ENCODE assay signal across 9 mouse cellular contexts in genomic region chr5:4834819-4835480, GRCm38 (mm10).
DNase-seq lines count a peak whose midpoint lies in the region; ATAC-seq lines count a peak whose summit lies in the region.
"Had no signal": no experiment of that assay in that cellular context is flagged by ENCODE, and none has a peak within 500 bp of the region (broad histone marks: within the 10 kb centered on the region; RNA-seq: fewer than 3 reads in every experiment).

No protein-coding gene starts in this region.

- no peak overlapping the region for H3K4me3 ChIP-seq in heart, embryonic 10.5 days
- no peak overlapping the region for H3K4me3 ChIP-seq in neural tube, embryonic 12.5 days

- H3K4me1 ChIP-seq in heart, embryonic 10.5 days, result peaks cover 18% of the 10 kb centered on the region
- H3K4me1 ChIP-seq in neural tube, embryonic 12.5 days, result peaks cover 16% of the 10 kb centered on the region

- no peak for DNase-seq in frontal cortex, postnatal 14 days (ENCODE audit: low spot score in 2 of 2)
- DNase-seq in heart, embryonic 10.5 days (ENCODE audit: low spot score), result peak; percentile 79
- DNase-seq in kidney, postnatal 4 days, result peak; percentile 38 to 63
- DNase-seq in cerebellum, postnatal 4 days (ENCODE audit: low spot score in 2 of 2), result no peak
- no peak for DNase-seq in gastrocnemius, postnatal 4 days (ENCODE audit: low spot score in 2 of 2)
- no peak for DNase-seq in adrenal gland, adult 18-20 months (ENCODE audit: low spot score in 2 of 2)
- DNase-seq: adrenal gland, adult 8-10 months had no signal

- H3K9ac ChIP-seq in neural tube, embryonic 12.5 days, result no peak overlapping the region

- ATAC-seq in frontal cortex, adult (ENCODE audit: low TSS enrichment), result 0 out of 2 replicates have a peak, but pooled peaks have one; percentile 13
- ATAC-seq in neural tube, embryonic 12.5 days (ENCODE audit: low FRiP score, low read depth), result peak; percentile 87

- WGBS in heart, embryonic 10.5 days, result 41% methylated on average over 13 of the region's 13 CpGs
- WGBS in neural tube, embryonic 12.5 days, result 7% methylated on average over 13 of the region's 13 CpGs

- no peaks in the 10 kb centered on the region for H3K36me3 ChIP-seq in heart, embryonic 10.5 days
- no peaks in the 10 kb centered on the region for H3K36me3 ChIP-seq in neural tube, embryonic 12.5 days

- H3K4me2 ChIP-seq in neural tube, embryonic 12.5 days (replicated peaks), result no peak overlapping the region

- no peaks in the 10 kb centered on the region for H3K27me3 ChIP-seq in heart, embryonic 10.5 days (ENCODE audit: insufficient read depth, poor library complexity, severe bottlenecking)
- peaks cover 48% of the 10 kb centered on the region for H3K27me3 ChIP-seq in neural tube, embryonic 12.5 days (replicated peaks)

- no peaks in the 10 kb centered on the region for H3K9me3 ChIP-seq in heart, embryonic 10.5 days
- H3K9me3 ChIP-seq in neural tube, embryonic 12.5 days, result no peaks in the 10 kb centered on the region

- peak overlapping the region; percentile 49 for H3K27ac ChIP-seq in heart, embryonic 10.5 days
- no peak overlapping the region for H3K27ac ChIP-seq in neural tube, embryonic 12.5 days

Comparison
In these comparisons a context has a peak if more than half of its experiments do, and no peak if none do; other contexts are left out.
1. DNase-seq: peak in heart, embryonic 10.5 days (single experiment) and kidney, postnatal 4 days (2 of 2); none in frontal cortex, postnatal 14 days (0 of 2), cerebellum, postnatal 4 days (0 of 2), gastrocnemius, postnatal 4 days (0 of 2) and adrenal gland, adult 18-20 months (0 of 2).